Mouse (Mus musculus) MEL (cell line): ENCODE data around the gene Samd14.

Experiments used
- BHLHE40 ChIP-seq: IDR thresholded peaks from 2 replicates; pipeline ENCODE4 v1.6.1; 2012; ENCODE audit warnings: low read depth, mild to moderate bottlenecking, inconsistent platforms, low read length, improper control_type of control experiment, borderline replicate concordance
- CTCF ChIP-seq, 3 experiments: IDR thresholded peaks in 2 of 3; conservative IDR thresholded peaks in 1 of 3; 2 replicates each; pipeline ENCODE4 v1.5.1; 2011 to 2012; ENCODE audit warnings: low read length in 3 of 3, low read depth in 2 of 3, mild to moderate bottlenecking in 2 of 3, improper control_type of control experiment in 1 of 3, inconsistent platforms in 1 of 3, mixed read lengths in 1 of 3, moderate library complexity in 1 of 3; ENCODE audit not compliant: control insufficient read depth in 1 of 3, insufficient read depth in 1 of 3, poor library complexity in 1 of 3, severe bottlenecking in 1 of 3
- E2F4 ChIP-seq: IDR thresholded peaks from 2 replicates; pipeline ENCODE4 v1.6.1; 2011; ENCODE audit warnings: low read depth, low read length, improper control_type of control experiment, borderline replicate concordance
- EP300 ChIP-seq, 2 experiments: IDR thresholded peaks; 2 replicates each; pipeline ENCODE4 v1.6.1; 2011; ENCODE audit warnings: improper control_type of control experiment in 2 of 2, low read length in 2 of 2, low read depth in 1 of 2, mild to moderate bottlenecking in 1 of 2
- GATA1 ChIP-seq: IDR thresholded peaks from 2 replicates; pipeline ENCODE4 v1.6.1; 2011; ENCODE audit warnings: low read depth, low read length, improper control_type of control experiment
- POLR2A ChIP-seq, 2 experiments: IDR thresholded peaks; 2 replicates each; pipeline ENCODE4 v1.6.1; 2011 to 2012; ENCODE audit warnings: low read length in 2 of 2, mild to moderate bottlenecking in 2 of 2, control low read depth in 1 of 2, improper control_type of control experiment in 1 of 2, low read depth in 1 of 2, moderate library complexity in 1 of 2; ENCODE audit not compliant: control insufficient read depth in 1 of 2, insufficient read depth in 1 of 2, poor library complexity in 1 of 2
- SIN3A ChIP-seq: IDR thresholded peaks from 2 replicates; pipeline ENCODE4 v1.6.1; 2012; ENCODE audit warnings: low read length, improper control_type of control experiment, inconsistent platforms
- USF1 ChIP-seq: IDR thresholded peaks from 2 replicates; pipeline ENCODE4 v1.6.1; 2014; ENCODE audit warnings: low read depth, mild to moderate bottlenecking, inconsistent platforms, low read length, improper control_type of control experiment, moderate library complexity

DNA sequence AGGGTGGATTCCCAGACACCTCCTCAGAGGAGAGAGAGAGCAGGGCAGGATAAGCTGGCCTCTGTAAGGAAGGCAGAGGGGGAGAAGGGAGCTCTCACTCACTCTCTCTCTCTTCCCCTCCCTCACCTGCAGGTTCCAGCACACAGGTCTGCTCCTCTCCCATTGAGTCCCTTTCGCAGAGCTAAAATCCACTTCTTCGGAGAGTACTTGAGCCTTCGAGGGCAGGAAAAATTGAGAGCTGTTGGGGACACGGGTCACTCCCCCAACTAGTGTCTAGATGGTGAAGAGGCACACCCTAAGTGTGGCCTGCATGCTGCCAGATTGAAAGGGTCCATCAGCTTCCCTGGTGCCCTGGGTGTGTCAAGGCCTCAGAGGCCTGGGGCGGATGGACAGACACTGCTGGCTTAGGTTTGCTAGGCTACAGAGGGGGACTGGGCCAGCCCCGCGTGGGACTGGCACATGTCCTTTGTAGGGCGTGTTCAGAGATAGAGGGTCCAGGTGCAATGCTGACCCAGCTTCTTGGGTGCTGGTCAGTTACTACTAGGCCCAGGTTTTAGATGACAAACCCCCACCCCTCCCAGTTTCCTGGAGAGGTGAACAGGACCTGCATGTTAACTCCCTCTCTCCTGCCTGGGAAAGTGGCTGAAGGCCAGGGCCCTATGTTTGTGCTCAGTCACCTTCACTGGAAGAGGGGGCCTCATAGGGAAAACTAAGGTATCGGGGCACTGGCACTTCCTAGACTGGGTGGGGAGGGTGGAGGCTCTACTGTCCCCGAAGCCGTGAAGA is 15.7 kb downstream of the Samd14 start:
- TF ChIP-seq SIN3A (no peak), POLR2A (IDR thresholded peaks at IDR 0.05; ENCODE audit: control insufficient read depth in 1 of 2, insufficient read depth in 1 of 2, low read depth in 1 of 2, low read length in 2 of 2, poor library complexity in 1 of 2) (no peak; a peak in 1 of 4 replicates), CTCF (IDR thresholded peaks at IDR 0.05 in 2 of 3, conservative IDR thresholded peaks at IDR 0.05 in 1 of 3; ENCODE audit: control insufficient read depth in 1 of 3, insufficient read depth in 1 of 3, low read depth in 2 of 3, low read length in 3 of 3, poor library complexity in 1 of 3, severe bottlenecking in 1 of 3) (no peak), EP300 (IDR thresholded peaks at IDR 0.05; ENCODE audit: low read depth in 1 of 2, low read length in 2 of 2) (no peak), E2F4 (no peak), GATA1 (no peak), BHLHE40 (no peak), USF1 (no peak)
